Mouse (Mus musculus): ENCODE results near the gene Smim1. TPM values are rescaled to one million over a fixed set of nuclear protein-coding genes. Genes with fewer than 3 reads are reported as not detected.

Smim1 gene
- total RNA-seq (2015) = 8.2 and 13.6 TPM in 2 replicates
- total RNA-seq (2017) = 2.6 and 4.6 TPM in 2 replicates

GRCm38 (mm10) chr4:154025641-154026440 lies at the start of gene Smim1:
Smim1 (minus strand) TSS chr4:154026230.
- ATAC-seq (replicated peaks; ENCODE audit: poor library complexity) = peak; percentile 52

- ATAC-seq (replicated peaks; ENCODE audit: poor library complexity) = no peak
Measured at GRCm38 (mm10) chr4:154071941-154072340, 45.9 kb upstream of the Smim1 start.

- ATAC-seq (replicated peaks; ENCODE audit: poor library complexity) = no peak
Measured at GRCm38 (mm10) chr4:154071521-154071920, 45.5 kb upstream of the Smim1 start.

GRCm38 (mm10) chr4:154070896-154071295 lies 44.9 kb upstream of the Smim1 start:
- ATAC-seq (replicated peaks; ENCODE audit: poor library complexity) = peak; percentile 85

GRCm38 (mm10) chr4:154064827-154065773 lies 39.1 kb upstream of the Smim1 start:
- peak; percentile 91 for ATAC-seq (replicated peaks; ENCODE audit: poor library complexity)

- no peak for ATAC-seq (replicated peaks; ENCODE audit: poor library complexity)
Measured at GRCm38 (mm10) chr4:154057696-154058095, 31.7 kb upstream of the Smim1 start.

- no peak for ATAC-seq (replicated peaks; ENCODE audit: poor library complexity)
Measured at GRCm38 (mm10) chr4:154056661-154057060, 30.6 kb upstream of the Smim1 start.

GRCm38 (mm10) chr4:154056046-154056445 lies 30.0 kb upstream of the Smim1 start:
- no peak for ATAC-seq (replicated peaks; ENCODE audit: poor library complexity)

GRCm38 (mm10) chr4:154055482-154055881 lies 29.5 kb upstream of the Smim1 start:
- ATAC-seq (replicated peaks; ENCODE audit: poor library complexity) = no peak

GRCm38 (mm10) chr4:154053065-154053464 lies 27.0 kb upstream of the Smim1 start:
- peak; percentile 68 for ATAC-seq (replicated peaks; ENCODE audit: poor library complexity)

- ATAC-seq (replicated peaks; ENCODE audit: poor library complexity) = no peak
Measured at GRCm38 (mm10) chr4:154051401-154051800, 25.4 kb upstream of the Smim1 start.

GRCm38 (mm10) chr4:154045837-154046236 lies 19.8 kb upstream of the Smim1 start:
- no peak for ATAC-seq (replicated peaks; ENCODE audit: poor library complexity)

- no peak for ATAC-seq (replicated peaks; ENCODE audit: poor library complexity)
Measured at GRCm38 (mm10) chr4:154042577-154042976, 16.5 kb upstream of the Smim1 start, which contains the start of gene Ccdc27. Ccdc27 (minus strand) TSS chr4:154042677.

GRCm38 (mm10) chr4:154037123-154037522 lies 11.1 kb upstream of the Smim1 start:
- ATAC-seq (replicated peaks; ENCODE audit: poor library complexity) = no peak

- ATAC-seq (replicated peaks; ENCODE audit: poor library complexity) = no peak
Measured at GRCm38 (mm10) chr4:154028646-154029045, 2.6 kb upstream of the Smim1 start.

GRCm38 (mm10) chr4:154028066-154028465 lies 2.0 kb upstream of the Smim1 start:
- ATAC-seq (replicated peaks; ENCODE audit: poor library complexity) = no peak

GRCm38 (mm10) chr4:154026441-154026761 lies 371 bp upstream of the Smim1 start:
- no peak for ATAC-seq (replicated peaks; ENCODE audit: poor library complexity)

GRCm38 (mm10) chr4:154024729-154025521 lies 1.1 kb downstream of the Smim1 start:
- peak; percentile 2 for ATAC-seq (replicated peaks; ENCODE audit: poor library complexity)

- peak; percentile 59 for ATAC-seq (replicated peaks; ENCODE audit: poor library complexity)
Measured at GRCm38 (mm10) chr4:154023754-154024601, 2.1 kb downstream of the Smim1 start.

- no peak for ATAC-seq (replicated peaks; ENCODE audit: poor library complexity)
Measured at GRCm38 (mm10) chr4:154022844-154023243, 3.2 kb downstream of the Smim1 start.

Measured in megakaryocyte progenitor cell, adult 5-6 weeks (primary cell).